Mouse (Mus musculus) cortical plate, adult 2 months (tissue): Measurements from ENCODE around the gene Adamts12.

Experiments
- CTCF ChIP-seq: fragments of 200-500 bp; IDR thresholded peaks from 2 replicates; pipeline ENCODE4 v1.5.1; 2011; ENCODE audit warnings: mild to moderate bottlenecking, control low read depth, low read length; ENCODE audit not compliant: insufficient read depth; ENCODE audit errors: extremely low read depth
- POLR2A ChIP-seq: fragments of 200-500 bp; IDR thresholded peaks from 2 replicates; pipeline ENCODE4 v1.6.1; 2011; ENCODE audit warnings: mild to moderate bottlenecking, low read length, control low read depth; ENCODE audit not compliant: insufficient read depth; ENCODE audit errors: extremely low read depth

GRCm38 (mm10) chr15:11084241-11084992 is 19.8 kb downstream of the Adamts12 start:
- TF ChIP-seq CTCF = no peak
- TF ChIP-seq POLR2A = no peak
